Mouse (Mus musculus): ENCODE results near the gene BC049352. TPM values are rescaled to one million over a fixed set of nuclear protein-coding genes. Genes with fewer than 3 reads are reported as not detected.
A peak's percentile ranks its signal among the peaks of the same experiment; 100 is the strongest.

BC049352 gene
- total RNA-seq, 1 experiment from 2014 or later: not detected

GRCm38 (mm10) chr9:45250306-45250705 lies 68.5 kb downstream of the BC049352 start:
- DNase-seq: no peak

- DNase-seq: no peak
These were observed 69.5 kb downstream of the BC049352 start for GRCm38 (mm10) chr9:45251281-45251680.

- DNase-seq: no peak
These were observed 70.2 kb downstream of the BC049352 start for GRCm38 (mm10) chr9:45251990-45252389.

GRCm38 (mm10) chr9:45252395-45252794 lies 70.6 kb downstream of the BC049352 start:
- no peak for DNase-seq

DNA sequence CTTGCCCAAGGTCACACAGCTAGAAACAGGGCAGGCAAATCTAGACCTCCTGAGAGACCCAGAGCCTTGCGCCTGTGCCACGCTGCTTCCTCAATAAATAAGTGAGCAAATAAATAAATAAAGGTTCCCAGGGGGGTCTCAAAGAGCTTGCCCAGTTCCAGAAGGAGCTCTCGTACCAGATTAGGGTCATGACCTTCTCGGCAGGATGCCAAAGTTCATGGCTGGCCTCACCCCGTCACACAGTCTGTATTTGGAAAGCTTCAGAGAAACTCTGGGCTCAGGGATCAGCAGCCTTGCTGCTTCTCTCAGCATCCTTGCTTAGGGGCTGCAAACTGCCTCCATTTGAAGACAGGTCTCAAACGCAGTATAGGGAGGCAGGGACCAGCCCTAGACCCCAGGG lies 72.2 kb downstream of the BC049352 start:
- no peak for DNase-seq

GRCm38 (mm10) chr9:45254605-45255004 lies 72.8 kb downstream of the BC049352 start:
- DNase-seq: no peak

GRCm38 (mm10) chr9:45255431-45255830 lies 73.6 kb downstream of the BC049352 start:
- DNase-seq: no peak

- DNase-seq: no peak
These were observed 74.2 kb downstream of the BC049352 start for GRCm38 (mm10) chr9:45255967-45256366.

DNA sequence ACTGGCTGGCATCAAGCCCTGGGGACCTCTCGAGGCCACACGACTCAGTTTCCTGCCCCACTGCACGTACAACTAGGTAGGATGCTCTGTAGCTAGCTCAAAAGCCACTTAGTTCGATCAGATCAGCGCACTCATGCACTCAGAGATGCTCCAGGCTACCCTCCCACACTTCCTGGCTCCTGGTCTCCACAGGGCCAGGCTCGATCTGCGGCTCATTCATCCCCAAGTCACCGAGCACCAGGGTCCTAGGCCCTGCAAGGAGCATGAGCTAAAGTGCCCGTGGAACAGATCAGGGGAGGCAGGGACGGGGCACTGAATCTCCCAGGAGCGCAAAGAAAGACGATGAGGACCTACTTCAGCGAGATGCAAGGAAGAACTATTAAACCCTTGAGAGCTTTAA lies 77.3 kb downstream of the BC049352 start:
- no peak for DNase-seq

DNA sequence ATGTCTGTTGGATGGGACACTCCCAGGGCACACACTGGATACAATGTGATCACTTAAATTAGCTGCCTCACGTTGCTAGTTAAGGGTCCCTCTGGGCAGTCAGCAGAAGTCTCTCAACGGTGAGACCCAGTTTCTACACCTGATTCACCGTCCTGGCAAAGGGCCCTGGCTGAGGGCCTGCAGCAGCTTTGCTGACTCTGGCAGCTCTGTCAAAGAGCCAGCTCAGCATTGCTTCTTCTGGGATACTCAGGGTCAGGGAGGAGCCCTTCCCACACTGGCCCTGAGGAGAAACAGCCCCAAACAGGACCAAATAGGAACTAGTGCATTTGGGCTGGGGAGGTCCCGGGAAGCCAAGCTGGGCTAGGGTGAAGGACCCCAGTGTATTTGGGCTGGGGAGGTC lies 79.7 kb downstream of the BC049352 start:
- DNase-seq: peak; percentile 83

GRCm38 (mm10) chr9:45261872-45262271 lies 80.1 kb downstream of the BC049352 start:
- no peak for DNase-seq

DNA sequence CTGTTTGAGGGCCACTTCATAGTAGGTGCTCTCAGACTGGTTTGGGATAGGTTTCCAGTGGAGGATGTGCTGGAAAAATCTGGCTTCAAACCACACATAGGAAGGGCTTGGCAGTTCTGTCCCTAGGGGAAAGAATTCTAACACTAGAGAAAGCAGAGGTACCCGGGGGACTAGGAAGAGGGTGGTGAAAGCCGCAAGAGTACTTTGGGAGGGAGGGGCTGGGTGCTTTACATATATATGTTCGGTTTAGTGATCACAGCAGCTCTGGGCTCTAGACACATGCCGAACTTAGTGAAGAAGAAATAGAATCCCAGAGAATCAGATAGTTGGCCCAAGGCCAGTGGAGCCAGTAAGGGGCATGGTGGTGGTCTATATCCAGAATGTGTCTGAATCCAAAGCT lies 85.3 kb downstream of the BC049352 start:
- no peak for DNase-seq

DNA sequence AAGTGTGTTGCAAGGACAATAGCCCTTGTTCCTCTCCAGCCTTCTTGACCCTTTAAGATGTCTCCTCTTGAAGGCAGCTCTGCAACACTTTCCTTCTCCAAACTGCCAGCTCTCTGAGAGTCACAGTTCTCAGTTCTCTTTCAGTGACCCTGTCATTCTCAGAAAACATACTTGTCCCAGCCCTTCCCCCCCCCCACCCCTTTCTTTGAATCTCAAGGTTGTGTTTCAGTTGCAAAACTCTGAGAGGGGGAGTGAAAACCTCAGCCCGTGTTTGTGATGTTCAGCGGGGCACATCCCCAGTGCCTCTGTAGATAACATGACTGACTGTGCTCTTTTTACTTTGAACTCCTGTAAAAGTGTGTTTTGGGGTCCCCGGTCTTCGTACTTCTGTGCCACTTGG lies 86.3 kb downstream of the BC049352 start:
- DNase-seq: no peak

GRCm38 (mm10) chr9:45268597-45269325 lies 87.0 kb downstream of the BC049352 start, which contains the start of gene Il10ra:
Il10ra (minus strand) TSS chr9:45269149.
- DNase-seq: peak; percentile 70

GRCm38 (mm10) chr9:45272213-45272612 lies 90.4 kb downstream of the BC049352 start:
- no peak for DNase-seq

DNA sequence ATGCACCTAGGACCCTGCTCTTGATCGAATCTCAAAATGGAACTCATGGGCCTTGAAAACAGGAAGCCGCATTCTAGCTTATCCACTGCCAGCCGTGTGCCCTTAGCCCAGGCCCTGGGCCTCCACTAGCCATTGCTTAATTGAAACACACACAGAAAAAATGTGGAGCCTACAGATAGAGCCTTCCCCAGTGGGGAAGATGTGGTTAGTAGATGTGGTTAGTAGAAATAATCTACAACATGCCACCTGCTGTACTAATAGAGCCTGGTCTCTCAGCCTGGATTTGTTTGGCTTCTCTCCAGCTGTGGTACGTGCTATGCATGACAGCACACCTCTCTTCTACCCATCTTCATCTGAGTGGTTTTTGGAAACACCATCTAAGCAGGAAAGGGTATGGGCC lies 92.4 kb downstream of the BC049352 start:
- no peak for DNase-seq

DNA sequence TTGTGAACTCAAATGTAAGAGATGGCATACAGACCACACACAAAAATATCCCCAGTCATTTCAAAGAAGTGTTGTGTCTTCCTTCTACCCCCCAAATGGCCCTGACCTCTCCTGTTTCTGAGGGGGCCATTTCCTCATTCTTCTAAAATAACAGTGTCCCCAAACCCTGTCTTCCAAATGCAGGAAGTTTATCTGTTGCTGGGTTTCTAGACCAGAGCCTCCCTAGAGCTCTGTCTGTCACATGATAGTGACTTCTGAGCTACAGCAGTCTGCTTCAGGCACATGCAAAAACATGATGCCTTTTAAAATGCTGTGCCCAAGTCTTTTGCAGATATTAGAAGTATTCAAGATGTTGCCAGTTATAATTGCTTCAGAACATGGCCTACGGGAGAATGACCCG lies 92.8 kb downstream of the BC049352 start:
- no peak for DNase-seq

DNA sequence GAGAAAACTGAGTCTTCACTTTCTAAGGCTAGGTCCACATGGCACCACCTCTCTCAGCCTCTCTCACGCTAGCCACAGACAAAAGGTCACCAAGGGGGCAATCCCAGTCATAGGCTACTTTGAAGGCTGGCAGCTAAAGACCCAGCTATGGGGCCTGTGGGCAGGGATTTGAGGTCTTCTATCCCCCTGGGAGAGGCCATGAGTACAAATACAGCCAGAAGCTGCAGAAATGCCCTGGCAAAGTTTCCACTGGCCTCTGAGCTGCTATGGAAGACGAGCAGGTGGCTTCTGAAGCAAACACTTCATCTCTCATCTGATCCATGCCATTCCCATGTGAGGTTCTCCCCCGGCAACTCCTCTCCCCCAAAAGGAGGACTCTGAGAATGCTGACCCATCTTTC lies 98.3 kb downstream of the BC049352 start:
- no peak for DNase-seq

- DNase-seq: no peak
These were observed 99.1 kb downstream of the BC049352 start for GRCm38 (mm10) chr9:45280891-45281290.

DNA sequence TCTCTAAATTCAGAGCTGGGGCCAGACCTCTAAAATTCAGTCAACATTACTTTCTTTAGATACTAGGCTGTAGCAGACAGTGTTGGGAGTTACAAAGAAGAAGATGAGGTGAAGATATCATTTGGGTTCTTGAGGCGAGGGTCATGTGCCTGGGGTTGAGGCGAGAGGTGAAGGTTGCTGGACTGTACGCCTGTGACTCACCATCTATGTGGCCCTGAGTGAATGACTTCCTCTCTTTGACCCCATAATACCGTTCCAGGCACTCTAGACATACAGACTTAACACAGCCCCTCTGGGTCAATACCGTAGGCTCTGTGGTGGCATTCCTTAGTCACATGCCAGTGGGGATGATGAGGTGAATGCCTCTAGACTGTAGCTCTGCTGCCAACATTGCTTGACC lies 100.7 kb downstream of the BC049352 start:
- DNase-seq: no peak

DNA sequence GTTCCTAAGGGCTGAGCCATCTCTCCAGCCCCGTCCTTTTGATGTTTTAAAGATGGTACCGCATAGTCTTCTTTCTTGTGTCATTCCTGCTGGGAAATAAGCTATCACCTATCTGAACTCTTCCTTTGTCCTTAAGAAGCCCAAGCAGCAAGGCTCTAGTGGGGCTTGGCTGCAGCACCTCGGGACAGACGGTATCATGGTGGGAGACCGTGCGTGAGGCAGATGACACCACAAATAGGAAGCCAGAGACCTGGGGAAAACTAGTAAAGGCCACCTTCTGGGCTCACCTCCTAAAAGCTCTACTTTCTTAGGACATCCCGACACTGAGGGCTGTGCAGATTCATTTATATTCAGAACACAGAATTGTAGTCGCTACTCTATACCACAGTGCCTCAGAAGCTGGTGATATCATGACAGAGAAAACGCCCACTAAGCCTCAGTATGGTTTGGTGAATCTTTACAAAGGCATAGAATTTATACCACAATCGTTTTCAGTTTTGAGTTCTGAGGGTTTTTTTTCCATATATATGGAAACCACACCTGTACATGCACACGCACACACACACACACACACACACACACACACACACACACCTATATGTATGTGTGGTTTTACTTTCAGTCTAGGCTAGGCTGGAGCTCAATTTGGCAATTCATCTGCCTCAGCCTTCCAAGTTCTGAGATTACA lies 109.8 kb downstream of the BC049352 start:
- no peak for DNase-seq

DNA sequence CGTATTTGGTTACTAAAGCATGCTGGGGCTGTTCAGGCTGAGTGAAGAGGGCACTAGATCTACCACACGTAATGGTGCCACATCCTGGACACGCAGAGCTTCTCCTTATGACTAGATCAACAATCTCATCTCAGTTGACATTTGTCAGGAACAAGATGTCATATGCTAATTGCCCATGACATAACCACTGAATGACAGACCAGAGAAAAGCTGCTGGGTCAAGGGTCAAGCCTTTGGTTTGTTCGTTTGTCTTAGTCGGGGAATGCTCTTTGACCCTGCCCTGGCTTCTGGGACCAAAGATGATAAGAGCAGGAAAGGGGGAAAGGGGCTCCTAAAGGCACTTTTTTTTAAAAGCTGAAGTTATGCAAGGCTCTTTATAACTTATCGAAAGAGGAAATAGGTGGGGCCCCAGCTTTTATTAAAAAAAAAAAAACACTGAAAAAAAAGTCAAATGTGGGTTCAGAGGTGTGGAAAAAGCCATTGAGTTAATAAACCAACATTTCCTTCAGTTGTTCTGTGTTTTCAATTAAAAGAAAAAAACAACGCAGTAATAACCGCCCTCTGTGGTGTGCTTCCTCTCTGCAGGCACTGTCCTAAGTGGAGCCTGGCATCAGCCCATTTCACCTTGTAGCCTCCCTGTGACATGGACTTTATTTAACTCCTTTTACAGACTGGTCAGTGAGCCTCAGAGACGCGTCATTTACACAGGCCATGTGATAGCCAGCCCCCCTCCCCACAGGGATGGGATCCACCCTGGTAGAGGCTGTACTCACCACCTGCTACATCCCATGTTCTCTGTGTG lies 112.6 kb downstream of the BC049352 start:
- no peak for DNase-seq

All from adrenal gland, postnatal 14 days (tissue).